Mouse (Mus musculus) adrenal gland, postnatal 14 days (tissue): ENCODE results near the gene Lrrc10b. TPM values are rescaled to one million over a fixed set of nuclear protein-coding genes. Genes with fewer than 3 reads are reported as not detected.

Experiments
- DNase-seq: peaks from one replicate; pipeline ENCODE4 v3.0.0; 2021; ENCODE audit warnings: mixed read lengths
- long read RNA-seq, 2 experiments: library from polyadenylated mRNA; stranded (forward); transcript quantifications; one replicate each; pipeline ENCODE4 v2.0.0; 2021
- total RNA-seq: library from RNA; stranded (reverse); gene quantifications from 2 replicates; pipeline ENCODE4 v1.2.3, GENCODE M21; 2021

Lrrc10b gene
- total RNA-seq = 3.9 and 5.8 TPM in 2 replicates
- long read RNA-seq, experiment 1, transcript Lrrc10b-201 (1 exons, 2,103 nt) = major isoform, 6 of 6 reads
- long read RNA-seq, experiment 1, partial matches to known transcripts = 0 of 6 reads
- long read RNA-seq, experiment 1, other reads (novel, unspliced or antisense) = 0 of 6 reads
- long read RNA-seq, experiment 2, transcript Lrrc10b-201 (1 exons, 2,103 nt) = major isoform, 15 of 15 reads
- long read RNA-seq, experiment 2, partial matches to known transcripts = 0 of 15 reads
- long read RNA-seq, experiment 2, other reads (novel, unspliced or antisense) = 0 of 15 reads

GRCm38 (mm10) chr19:10456752-10457483, at the start of gene Lrrc10b:
Gene Lrrc10b (minus strand): TSS chr19:10457473.
- DNase-seq = peak; percentile 83

- DNase-seq = peak; percentile 74
These were observed 45.3 kb upstream of the Lrrc10b start for GRCm38 (mm10) chr19:10502571-10502970.

- no peak for DNase-seq
These were observed 43.3 kb upstream of the Lrrc10b start for GRCm38 (mm10) chr19:10500581-10500980.

GRCm38 (mm10) chr19:10497512-10498160, 40.4 kb upstream of the Lrrc10b start:
- DNase-seq = peak; percentile 52

GRCm38 (mm10) chr19:10496976-10497375, 39.7 kb upstream of the Lrrc10b start:
- DNase-seq = no peak

GRCm38 (mm10) chr19:10495670-10496069, 38.4 kb upstream of the Lrrc10b start:
- DNase-seq = peak; percentile 53

- peak; percentile 71 for DNase-seq
These were observed 29.0 kb upstream of the Lrrc10b start for GRCm38 (mm10) chr19:10486264-10486738.

GRCm38 (mm10) chr19:10482703-10483102, 25.4 kb upstream of the Lrrc10b start, which contains the start of gene Ppp1r32:
Gene Ppp1r32 (minus strand): TSS chr19:10482928.
- DNase-seq = no peak

GRCm38 (mm10) chr19:10479541-10479940, 22.3 kb upstream of the Lrrc10b start:
- no peak for DNase-seq

- peak; percentile 27 for DNase-seq
These were observed 16.5 kb upstream of the Lrrc10b start for GRCm38 (mm10) chr19:10473779-10474178.

- no peak for DNase-seq
These were observed 15.7 kb upstream of the Lrrc10b start for GRCm38 (mm10) chr19:10472958-10473357.

GRCm38 (mm10) chr19:10469171-10469658, 11.9 kb upstream of the Lrrc10b start:
- peak; percentile 60 for DNase-seq

GRCm38 (mm10) chr19:10464427-10464826, 7.2 kb upstream of the Lrrc10b start:
- DNase-seq = no peak

GRCm38 (mm10) chr19:10461584-10461983, 4.3 kb upstream of the Lrrc10b start:
- DNase-seq = no peak

- DNase-seq = no peak
These were observed 2.6 kb upstream of the Lrrc10b start for GRCm38 (mm10) chr19:10459907-10460306.

GRCm38 (mm10) chr19:10458096-10458495, 823 bp upstream of the Lrrc10b start:
- DNase-seq = peak; percentile 76

- peak; percentile 85 for DNase-seq
These were observed 169 bp upstream of the Lrrc10b start for GRCm38 (mm10) chr19:10457484-10457800.

GRCm38 (mm10) chr19:10455437-10455806, 1.9 kb downstream of the Lrrc10b start:
- no peak for DNase-seq

GRCm38 (mm10) chr19:10454718-10455436, 2.4 kb downstream of the Lrrc10b start:
- peak; percentile 48 for DNase-seq

GRCm38 (mm10) chr19:10449708-10450107, 7.6 kb downstream of the Lrrc10b start:
- DNase-seq = peak; percentile 74

- DNase-seq = no peak
These were observed 8.1 kb downstream of the Lrrc10b start for GRCm38 (mm10) chr19:10449190-10449589.

GRCm38 (mm10) chr19:10448275-10448674, 9.0 kb downstream of the Lrrc10b start:
- no peak for DNase-seq
